Mouse (Mus musculus) layer of hippocampus, adult 6 months (tissue): ENCODE results near the gene Coq4. TPM values are rescaled to one million over a fixed set of nuclear protein-coding genes. Genes with fewer than 3 reads are reported as not detected.

Experiments
- long read RNA-seq, 2 experiments: library from polyadenylated mRNA; unstranded; transcript quantifications; one replicate each; pipeline ENCODE4 v2.0.0; 2019 to 2020
- microRNA-seq: library from miRNA; unstranded; fragments of <30 nt; microRNA quantifications from one replicate; pipeline ENCODE4 v1.2.0, GENCODE M21; 2020
- polyA plus RNA-seq: library from polyadenylated mRNA; unstranded; fragments of <200 nt; fragmentation: Nextera tagmentation; gene quantifications from 2 replicates; pipeline ENCODE4 v1.2.3, GENCODE M21; 2021

The Coq4 gene
- 36.6 and 40.7 TPM in 2 replicates for polyA plus RNA-seq
- long read RNA-seq, experiment 1, transcript Coq4-201 (7 exons, 1,991 nt), result major isoform, 51 of 65 reads
- long read RNA-seq, experiment 1, partial matches to known transcripts, result 6 of 65 reads
- long read RNA-seq, experiment 1, other reads (novel, unspliced or antisense), result 7 of 65 reads
- long read RNA-seq, experiment 2, transcript Coq4-201 (7 exons, 1,991 nt), result major isoform, 54 of 77 reads
- long read RNA-seq, experiment 2, transcript Coq4-206 (7 exons, 860 nt), result minor isoform, 5 of 77 reads
- long read RNA-seq, experiment 2, partial matches to known transcripts, result 10 of 77 reads
- long read RNA-seq, experiment 2, other reads (novel, unspliced or antisense), result 8 of 77 reads

GRCm38 (mm10) chr2:29787104-29787917 lies at the start of gene Coq4:
Gene Coq4 (plus strand): TSS chr2:29787493.

GRCm38 (mm10) chr2:29751497-29751896 lies 35.8 kb upstream of the Coq4 start, which contains the start of gene Gm13420:
Gene Gm13420 (minus strand): TSS chr2:29751685.

GRCm38 (mm10) chr2:29787937-29788681 lies 816 bp downstream of the Coq4 start, which contains the start of gene Trub2:
Gene Trub2 (minus strand): TSS chr2:29788502.

GRCm38 (mm10) chr2:29802075-29802826 lies 15.0 kb downstream of the Coq4 start, which contains the start of gene Slc27a4:
Gene Slc27a4 (plus strand): TSS chr2:29802634.

GRCm38 (mm10) chr2:29820025-29820817 lies 32.9 kb downstream of the Coq4 start, which contains the start of gene Urm1:
Gene Urm1 (plus strand): TSS chr2:29820075.

Small RNA genes lying within 50 kb of the gene (microRNA-seq; reads per million reads assigned to microRNA genes)
- not detected for gene Mir219a-2
- gene Mir219b, result not detected

Other genes with a start within 250 kb of the Coq4 start
- 5.3 and 6.0 TPM in 2 replicates for gene Rapgef1, start 167.8 kb upstream of the Coq4 start, polyA plus RNA-seq
- 0.21 and 0.73 TPM in 2 replicates for gene Gm13420, start 35.8 kb upstream of the Coq4 start, polyA plus RNA-seq
- not detected in 2 replicates for gene Gm13547, start 28.2 kb upstream of the Coq4 start, polyA plus RNA-seq
- gene Trub2, start 1.0 kb downstream of the Coq4 start, polyA plus RNA-seq, result 12.7 and 13.2 TPM in 2 replicates
- gene Slc27a4, start 15.1 kb downstream of the Coq4 start, polyA plus RNA-seq, result 13.8 and 14.8 TPM in 2 replicates
- gene Urm1, start 32.6 kb downstream of the Coq4 start, polyA plus RNA-seq, result 1.6 and 3.3 TPM in 2 replicates
- gene Cercam, start 81.7 kb downstream of the Coq4 start, polyA plus RNA-seq, result 3.3 and 3.5 TPM in 2 replicates
- 20.4 and 21.1 TPM in 2 replicates for gene Odf2, start 101.7 kb downstream of the Coq4 start, polyA plus RNA-seq
- gene Gle1, start 147.9 kb downstream of the Coq4 start, polyA plus RNA-seq, result 30.3 and 35.1 TPM in 2 replicates
- 177 and 197 TPM in 2 replicates for gene Sptan1, start 178.1 kb downstream of the Coq4 start, polyA plus RNA-seq